Mouse (Mus musculus) CD4-positive, CD25-positive, alpha-beta regulatory T cell, adult 4 months (primary cell): ENCODE data around the gene Sfrp5. TPM values are rescaled to one million over a fixed set of nuclear protein-coding genes. Genes with fewer than 3 reads are reported as not detected.

Experiments used
- polyA plus RNA-seq, 2 experiments: library from polyadenylated mRNA; unstranded; fragments of 100-300 nt; shearing (Covaris generic); gene quantifications; one replicate each; pipeline ENCODE4 v1.2.1; 2017

Gene Sfrp5
- polyA plus RNA-seq, 2 experiments from 2014 or later = not detected

Other genes starting within 250 kb of the Sfrp5 start
- 100 to 1,000 TPM in 1 of 2 experiments, 10 to 100 TPM in 1; 78.1 to 104 TPM for gene Mms19, start 221.1 kb downstream of the Sfrp5 start, polyA plus RNA-seq
- 1 to 10 TPM; 3.7 to 4.1 TPM for gene Ubtd1, start 220.5 kb downstream of the Sfrp5 start, polyA plus RNA-seq
- gene Ankrd2, start 166.3 kb downstream of the Sfrp5 start, polyA plus RNA-seq = not detected
- not detected for gene Hoga1, start 156.6 kb downstream of the Sfrp5 start, polyA plus RNA-seq
- not detected for gene 4933411K16Rik, start 150.0 kb downstream of the Sfrp5 start, polyA plus RNA-seq
- under 1 TPM in 1 of 2 experiments, not detected in 1; 0.52 TPM for gene Morn4, start 115.9 kb downstream of the Sfrp5 start, polyA plus RNA-seq
- 10 to 100 TPM; 11.4 to 17.4 TPM for gene Pi4k2a, start 111.8 kb downstream of the Sfrp5 start, polyA plus RNA-seq
- gene Avpi1, start 73.2 kb downstream of the Sfrp5 start, polyA plus RNA-seq = 1 to 10 TPM; 4.5 to 7.2 TPM
- gene Marveld1, start 54.9 kb downstream of the Sfrp5 start, polyA plus RNA-seq = 1 to 10 TPM; 6.8 to 7.5 TPM
- gene Zfyve27, start 38.3 kb downstream of the Sfrp5 start, polyA plus RNA-seq = 10 to 100 TPM; 19.5 to 21.0 TPM
- under 1 TPM in 1 of 2 experiments, not detected in 1; 0.15 TPM for gene Golga7b, start 45.3 kb upstream of the Sfrp5 start, polyA plus RNA-seq
- not detected for gene Crtac1, start 229.5 kb upstream of the Sfrp5 start, polyA plus RNA-seq